In the genomic region with DNA sequence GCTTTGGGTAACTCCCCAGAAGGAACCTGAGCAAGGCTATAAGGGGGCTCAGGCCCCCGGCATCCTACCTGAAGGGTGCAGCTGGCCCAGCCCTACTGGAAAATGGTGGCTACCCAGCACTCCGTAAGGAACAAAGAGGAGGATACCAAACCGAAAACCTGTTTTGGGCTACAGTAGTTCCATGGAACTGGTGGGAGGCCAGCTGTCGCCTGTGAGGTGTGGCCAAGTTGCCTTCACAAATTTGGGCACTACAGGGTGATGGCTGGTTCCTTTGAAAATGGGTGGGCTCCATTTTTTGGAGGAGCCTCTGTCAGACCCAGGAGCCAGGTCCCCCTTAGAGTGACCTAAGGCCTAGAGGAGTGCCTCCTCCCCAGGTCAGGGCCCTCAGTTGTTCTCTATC, we compare ENCODE assay signal across 10 mouse cellular contexts.
A peak's percentile ranks its signal among the peaks of the same experiment; 100 is the strongest.
DNase-seq lines count a peak whose midpoint lies in the region; ATAC-seq lines count a peak whose summit lies in the region.
"Had no signal": no experiment of that assay in that cellular context is flagged by ENCODE, and none has a peak within 500 bp of the region (broad histone marks: within the 10 kb centered on the region; RNA-seq: fewer than 3 reads in every experiment).

No protein-coding gene starts in this region.

- peaks cover 41% of the 10 kb centered on the region; the same call in 1 of the 2 replicates for H3K79me2 ChIP-seq in macrophage (ENCODE audit: inconsistent target)

- peaks cover 9% of the 10 kb centered on the region for H3K36me3 ChIP-seq in heart, embryonic 14.5 days (ENCODE audit: control insufficient read depth, insufficient read depth, low read length)
- peaks cover 78% of the 10 kb centered on the region for H3K36me3 ChIP-seq in liver, embryonic 13.5 days
- peaks cover 69% of the 10 kb centered on the region for H3K36me3 ChIP-seq in liver, embryonic 12.5 days
- peaks cover 9% of the 10 kb centered on the region; the same call in 1 of the 2 replicates for H3K36me3 ChIP-seq in embryonic facial prominence, embryonic 14.5 days (ENCODE audit: control insufficient read depth, insufficient read depth, low read length)
- no peaks in the 10 kb centered on the region; the same call in 1 of the 2 replicates for H3K36me3 ChIP-seq in macrophage (ENCODE audit: inconsistent target)

- H3K27ac ChIP-seq in heart, embryonic 14.5 days (replicated peaks in 1 of 2; ENCODE audit: control insufficient read depth in 1 of 2, insufficient read depth in 1 of 2, low read depth in 2 of 2, low read length in 2 of 2) = peak overlapping the region; percentile 99 to 100
- 0 out of 2 replicates have a peak overlapping the region, but pooled peaks have one; percentile 59 for H3K27ac ChIP-seq in liver, embryonic 13.5 days
- H3K27ac ChIP-seq in liver, embryonic 12.5 days = no peak overlapping the region
- H3K27ac ChIP-seq in embryonic facial prominence, embryonic 14.5 days (replicated peaks; ENCODE audit: low read depth, low read length) = peak overlapping the region; percentile 73; the same call in 1 of the 2 replicates
- peak overlapping the region; percentile 100 for H3K27ac ChIP-seq in macrophage

- H3K4me3 ChIP-seq in heart, embryonic 14.5 days (ENCODE audit: control insufficient read depth in 1 of 2, insufficient read depth in 1 of 2, low read depth in 1 of 2, low read length in 2 of 2) = no peak overlapping the region
- H3K4me3 ChIP-seq in liver, embryonic 13.5 days (replicated peaks) = no peak overlapping the region
- H3K4me3 ChIP-seq in liver, embryonic 12.5 days = no peak overlapping the region
- no peak overlapping the region for H3K4me3 ChIP-seq in embryonic facial prominence, embryonic 14.5 days (ENCODE audit: low read depth, low read length)
- no peak overlapping the region for H3K4me3 ChIP-seq in macrophage (ENCODE audit: inconsistent target)

- no peak for ATAC-seq in heart, embryonic 14.5 days (ENCODE audit: insufficient number of reproducible peaks, insufficient read depth, low FRiP score, low read depth)
- ATAC-seq in liver, embryonic 13.5 days (ENCODE audit: low read depth) = no peak
- no peak for ATAC-seq in liver, embryonic 12.5 days
- no peak for ATAC-seq in embryonic facial prominence, embryonic 14.5 days (ENCODE audit: low read depth)
- ATAC-seq: activated CD4-positive, CD25-positive, alpha-beta regulatory T cell, adult 4 months had no signal

- peaks cover 42 to 54% of the 10 kb centered on the region in 2 experiments for H3K4me1 ChIP-seq in heart, embryonic 14.5 days (ENCODE audit: control insufficient read depth in 2 of 2, insufficient read depth in 2 of 2, low read length in 2 of 2)
- H3K4me1 ChIP-seq in liver, embryonic 13.5 days (replicated peaks) = peaks cover 73% of the 10 kb centered on the region
- H3K4me1 ChIP-seq in liver, embryonic 12.5 days = peaks cover 80% of the 10 kb centered on the region
- peaks cover 28% of the 10 kb centered on the region for H3K4me1 ChIP-seq in embryonic facial prominence, embryonic 14.5 days (ENCODE audit: control insufficient read depth, insufficient read depth, low read length)

- WGBS in heart, embryonic 14.5 days = 95% methylated on average over 4 of the region's 4 CpGs
- 85% methylated on average over 4 of the region's 4 CpGs for WGBS in liver, embryonic 13.5 days (ENCODE audit: insufficient replicate concordance)
- WGBS in liver, embryonic 12.5 days (ENCODE audit: insufficient replicate concordance) = 92% methylated on average over 4 of the region's 4 CpGs
- WGBS in embryonic facial prominence, embryonic 14.5 days = 94% methylated on average over 4 of the region's 4 CpGs
- WGBS in macrophage (ENCODE audit: missing documents) = 94% methylated on average over 4 of the region's 4 CpGs

- no peak for DNase-seq in heart, adult 11 months
- no peak for DNase-seq in liver, embryonic 13.5 days
- no peak for DNase-seq in embryonic facial prominence, embryonic 14.5 days (ENCODE audit: low spot score)
- DNase-seq in urinary bladder, postnatal 36 days (ENCODE audit: low spot score in 2 of 2) = no peak
- DNase-seq in spleen, postnatal 4 days (ENCODE audit: low spot score in 2 of 2) = no peak
- DNase-seq: lung, adult 2 months had no signal

- no peaks in the 10 kb centered on the region for H3K9me3 ChIP-seq in heart, embryonic 14.5 days (ENCODE audit: control insufficient read depth, low read length)
- H3K9me3 ChIP-seq in liver, embryonic 13.5 days (replicated peaks) = no peaks in the 10 kb centered on the region
- no peaks in the 10 kb centered on the region for H3K9me3 ChIP-seq in liver, embryonic 12.5 days (replicated peaks)
- H3K9me3 ChIP-seq in embryonic facial prominence, embryonic 14.5 days (ENCODE audit: control insufficient read depth, low read length) = no peaks in the 10 kb centered on the region

- H3K9ac ChIP-seq in heart, embryonic 14.5 days (ENCODE audit: low read length) = peak overlapping the region; percentile 65
- H3K9ac ChIP-seq in liver, embryonic 13.5 days = no peak overlapping the region
- no peak overlapping the region for H3K9ac ChIP-seq in liver, embryonic 12.5 days
- no peak overlapping the region for H3K9ac ChIP-seq in embryonic facial prominence, embryonic 14.5 days (ENCODE audit: low read depth, low read length)

- H3K4me2 ChIP-seq in heart, embryonic 14.5 days (ENCODE audit: low read length) = no peak overlapping the region
- H3K4me2 ChIP-seq in liver, embryonic 13.5 days = no peak overlapping the region
- no peak overlapping the region for H3K4me2 ChIP-seq in liver, embryonic 12.5 days
- no peak overlapping the region for H3K4me2 ChIP-seq in embryonic facial prominence, embryonic 14.5 days (ENCODE audit: low read depth, low read length)

- H3K27me3 ChIP-seq in heart, embryonic 14.5 days (ENCODE audit: control insufficient read depth, insufficient read depth, low read length) = no peaks in the 10 kb centered on the region
- no peaks in the 10 kb centered on the region for H3K27me3 ChIP-seq in liver, embryonic 13.5 days
- H3K27me3 ChIP-seq in liver, embryonic 12.5 days (replicated peaks) = no peaks in the 10 kb centered on the region
- H3K27me3 ChIP-seq in embryonic facial prominence, embryonic 14.5 days (replicated peaks; ENCODE audit: control insufficient read depth, insufficient read depth, low read length) = no peaks in the 10 kb centered on the region
